Comparison of ENCODE assay signal across 23 mouse cellular contexts in genomic region chr13:3744870-3745269, GRCm38 (mm10). TPM values are rescaled to one million over a fixed set of nuclear protein-coding genes. Genes with fewer than 3 reads are reported as not detected.
A peak's percentile ranks its signal among the peaks of the same experiment; 100 is the strongest.
DNase-seq lines count a peak whose midpoint lies in the region; ATAC-seq and TF ChIP-seq lines count a peak whose summit lies in the region.
"Had no signal": no experiment of that assay in that cellular context is flagged by ENCODE, and none has a peak within 500 bp of the region (broad histone marks: within the 10 kb centered on the region; RNA-seq: fewer than 3 reads in every experiment).

No protein-coding gene starts in this region.

- TF ChIP-seq CTCF in intestine, postnatal 0 days (IDR thresholded peaks at IDR 0.05; ENCODE audit: low read depth), result no peak
- no peak for TF ChIP-seq CTCF in small intestine, adult 2 months (IDR thresholded peaks at IDR 0.05; ENCODE audit: extremely low read depth, insufficient read length, insufficient replicate concordance, low read depth, low read length)

- H3K9me3 ChIP-seq in embryonic facial prominence, embryonic 10.5 days, result no peaks in the 10 kb centered on the region
- no peaks in the 10 kb centered on the region for H3K9me3 ChIP-seq in intestine, postnatal 0 days (ENCODE audit: control insufficient read depth)
- H3K9me3 ChIP-seq: embryonic facial prominence, embryonic 15.5 days; forebrain, embryonic 10.5 days; hindbrain, embryonic 12.5 days had no signal

- no peaks in the 10 kb centered on the region for H3K36me3 ChIP-seq in embryonic facial prominence, embryonic 10.5 days (replicated peaks)
- H3K36me3 ChIP-seq in intestine, postnatal 0 days (ENCODE audit: control insufficient read depth, insufficient read depth), result no peaks in the 10 kb centered on the region
- H3K36me3 ChIP-seq in small intestine, adult 2 months (ENCODE audit: control insufficient read depth, insufficient read depth, low read length), result no peaks in the 10 kb centered on the region
- H3K36me3 ChIP-seq: embryonic facial prominence, embryonic 15.5 days; forebrain, embryonic 10.5 days; hindbrain, embryonic 12.5 days had no signal

- no peaks in the 10 kb centered on the region for H3K27me3 ChIP-seq in embryonic facial prominence, embryonic 10.5 days (replicated peaks; ENCODE audit: low read depth, poor library complexity, severe bottlenecking)
- no peaks in the 10 kb centered on the region for H3K27me3 ChIP-seq in intestine, postnatal 0 days (replicated peaks; ENCODE audit: control insufficient read depth, insufficient read depth, low read length)
- no peaks in the 10 kb centered on the region for H3K27me3 ChIP-seq in small intestine, adult 2 months (ENCODE audit: control insufficient read depth, insufficient read depth, low read length)
- H3K27me3 ChIP-seq: embryonic facial prominence, embryonic 15.5 days; hindbrain, embryonic 12.5 days had no signal

- no peak overlapping the region for H3K9ac ChIP-seq in intestine, postnatal 0 days (ENCODE audit: low read depth, low read length)
- H3K9ac ChIP-seq: embryonic facial prominence, embryonic 15.5 days; hindbrain, embryonic 12.5 days had no signal

- H3K4me2 ChIP-seq in intestine, postnatal 0 days (replicated peaks; ENCODE audit: low read depth), result peak overlapping the region; percentile 32; the same call in 1 of the 2 replicates
- H3K4me2 ChIP-seq: embryonic facial prominence, embryonic 15.5 days; hindbrain, embryonic 12.5 days had no signal

- H3K4me3 ChIP-seq in embryonic facial prominence, embryonic 10.5 days, result no peak overlapping the region
- no peak overlapping the region for H3K4me3 ChIP-seq in intestine, postnatal 0 days (ENCODE audit: low read depth, low read length)
- H3K4me3 ChIP-seq in small intestine, adult 2 months (ENCODE audit: low read depth, low read length), result no peak overlapping the region
- H3K4me3 ChIP-seq: embryonic facial prominence, embryonic 15.5 days; erythroblast, embryonic 14.5 days; forebrain, embryonic 10.5 days; hindbrain, embryonic 12.5 days had no signal

- peak; percentile 4 for DNase-seq in embryonic facial prominence, embryonic 10.5 days (ENCODE audit: low spot score)
- DNase-seq in adrenal gland, adult 2 months, result no peak
- DNase-seq in layer of hippocampus, postnatal 10 days (ENCODE audit: low spot score in 2 of 2), result no peak
- DNase-seq: adrenal gland, adult 8-10 months; cerebellum, adult 11-12 months; cerebellum, adult 9-10 months; cerebellum, postnatal 25 days; gastrocnemius, postnatal 14 days; heart, postnatal 10 days; heart, postnatal 4 days had no signal

- TF ChIP-seq POLR2A in small intestine, adult 2 months (IDR thresholded peaks at IDR 0.05; ENCODE audit: low read depth, low read length), result no peak

- 56% methylated on average over 3 of the region's 3 CpGs for WGBS in embryonic facial prominence, embryonic 10.5 days
- 47% methylated on average over 3 of the region's 3 CpGs for WGBS in intestine, postnatal 0 days
- WGBS in small intestine, adult 2 months, result 51% methylated on average over 3 of the region's 3 CpGs

- peaks cover 70% of the 10 kb centered on the region for H3K4me1 ChIP-seq in embryonic facial prominence, embryonic 10.5 days
- H3K4me1 ChIP-seq in intestine, postnatal 0 days (replicated peaks; ENCODE audit: control insufficient read depth, insufficient read depth, low read length), result peaks cover 11% of the 10 kb centered on the region
- peaks cover 37% of the 10 kb centered on the region for H3K4me1 ChIP-seq in small intestine, adult 2 months (ENCODE audit: control insufficient read depth, insufficient read depth, insufficient read length, low read length)

- peak; percentile 33 for ATAC-seq in common myeloid progenitor, adult 5-6 weeks (replicated peaks; ENCODE audit: low read depth, poor library complexity, severe bottlenecking)
- ATAC-seq in intestine, postnatal 0 days, result 0 out of 2 replicates have a peak, but pooled peaks have one; percentile 8
- ATAC-seq: forebrain, embryonic 14.5 days; hindbrain, embryonic 16.5 days; inflammation-experienced regulatory T-cells, adult 6 months had no signal

- H3K27ac ChIP-seq in embryonic facial prominence, embryonic 10.5 days (replicated peaks), result peak overlapping the region; percentile 63; the same call in 1 of the 2 replicates
- H3K27ac ChIP-seq in intestine, postnatal 0 days (ENCODE audit: low read depth, low read length), result peak overlapping the region; percentile 30
- peak overlapping the region; percentile 93 for H3K27ac ChIP-seq in small intestine, adult 2 months (ENCODE audit: insufficient read depth, low read depth, low read length)
- H3K27ac ChIP-seq: embryonic facial prominence, embryonic 15.5 days; forebrain, embryonic 10.5 days; hindbrain, embryonic 12.5 days had no signal

RNA-seq across cellular contexts. Expression of gene Calml3, which starts 59.2 kb away (rescaled TPM):
- not detected in 2 replicates for total RNA-seq in common myeloid progenitor, adult 5-6 weeks (2017)
- polyA plus RNA-seq in embryonic facial prominence, embryonic 10.5 days (2016; fragmentation: Nextera tagmentation; extraction: Ambion mirVana), result not detected in 2 replicates
- not detected in 2 replicates for polyA plus RNA-seq in intestine, postnatal 0 days (2015; fragmentation: Nextera tagmentation; extraction: Ambion mirVana)
- polyA plus RNA-seq in small intestine, adult 2 months (2012; rRNA removed), result not detected in 2 replicates
- under 1 TPM; 0.35 to 0.63 TPM for total RNA-seq in adrenal gland, adult 2 months (2021)
- 0.35 TPM in 1 of 2 replicates, not detected in the other for polyA plus RNA-seq in adrenal gland, adult 2 months (2012; rRNA removed)
- not detected for total RNA-seq in layer of hippocampus, postnatal 10 days (2021)
- total RNA-seq: adrenal gland, postnatal 4 days; ES-E14; gastrocnemius, postnatal 14 days; heart, postnatal 10 days; heart, postnatal 4 days had no signal
- polyA plus RNA-seq: erythroblast, embryonic 14.5 days; forebrain, embryonic 10.5 days; forebrain, embryonic 14.5 days; heart, embryonic 14.5 days; hindbrain, embryonic 12.5 days; hindbrain, embryonic 16.5 days; inflammation-experienced regulatory T-cells, adult 6 months had no signal

Comparison
In these comparisons a context has a peak if more than half of its experiments do, and no peak if none do; other contexts are left out.
1. H3K27ac ChIP-seq: peak in every context shown above with its lines; median percentile 93 in small intestine, adult 2 months; 63 in embryonic facial prominence, embryonic 10.5 days; 30 in intestine, postnatal 0 days.